Mouse (Mus musculus): ENCODE measurements at regions not wholly inside any gene's neighbourhood (a gene's known extent, or its start where the extent isn't known, plus 50 kb on each side); places are given as distances from the start of the nearest gene placed in this dataset.

DNA sequence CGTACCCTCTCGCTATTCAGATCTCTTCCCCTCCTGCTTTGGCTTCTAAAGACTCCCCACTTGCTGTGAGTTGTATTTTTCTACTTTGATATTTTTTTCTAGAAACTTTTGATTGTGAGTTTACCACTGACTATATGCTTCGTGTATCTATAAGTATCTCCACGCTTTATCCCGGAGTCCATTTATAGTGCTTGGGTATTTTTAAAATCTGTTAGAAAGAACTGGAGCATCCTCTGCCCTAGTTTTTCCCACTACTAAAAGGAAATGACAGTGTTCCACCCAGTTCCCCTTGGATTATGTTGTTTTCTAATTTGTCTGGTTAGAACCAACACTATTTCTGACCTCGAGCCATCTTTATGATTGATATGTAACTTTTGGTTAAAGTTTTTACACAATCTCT lies 142.7 kb upstream of the Ctso start:
- TF ChIP-seq CTCF (conservative IDR thresholded peaks at IDR 0.05; ENCODE audit: low read length) (no peak), POU5F1 (IDR thresholded peaks at IDR 0.05; ENCODE audit: borderline replicate concordance, low read length) (no peak), NANOG (IDR thresholded peaks at IDR 0.05; ENCODE audit: borderline replicate concordance, low read length) (no peak)

Measured in E14TG2a.4 (cell line).